Mouse (Mus musculus) megakaryocyte, embryonic 14.5 days (primary cell): ENCODE results near the gene Ccdc106.

Experiments
- FLI1 ChIP-seq: IDR thresholded peaks from 2 replicates; pipeline ENCODE4 v1.6.1; 2012; ENCODE audit warnings: low read length, inconsistent platforms, mixed read lengths
- GATA1 ChIP-seq: IDR thresholded peaks from 3 replicates; pipeline ENCODE4 v1.6.1; 2012; ENCODE audit warnings: mixed read lengths, low read length, inconsistent platforms, borderline replicate concordance

GRCm38 (mm10) chr7:5057381-5057780 lies 37.0 kb downstream of the Ccdc106 start:
- TF ChIP-seq GATA1 (no peak), FLI1 (no peak)
